Mouse (Mus musculus) liver, adult 2 months (tissue): Measurements from ENCODE around the gene Camk2g.

Source experiments
- CTCF ChIP-seq: fragments of 200-500 bp; IDR thresholded peaks from 2 replicates; pipeline ENCODE4 v1.5.1; 2011; ENCODE audit warnings: low read depth, low read length, control low read depth
- POLR2A ChIP-seq: fragments of 200-500 bp; IDR thresholded peaks from 2 replicates; pipeline ENCODE4 v1.6.1; 2011; ENCODE audit warnings: low read length, control low read depth; ENCODE audit not compliant: insufficient read depth; ENCODE audit errors: extremely low read depth

DNA sequence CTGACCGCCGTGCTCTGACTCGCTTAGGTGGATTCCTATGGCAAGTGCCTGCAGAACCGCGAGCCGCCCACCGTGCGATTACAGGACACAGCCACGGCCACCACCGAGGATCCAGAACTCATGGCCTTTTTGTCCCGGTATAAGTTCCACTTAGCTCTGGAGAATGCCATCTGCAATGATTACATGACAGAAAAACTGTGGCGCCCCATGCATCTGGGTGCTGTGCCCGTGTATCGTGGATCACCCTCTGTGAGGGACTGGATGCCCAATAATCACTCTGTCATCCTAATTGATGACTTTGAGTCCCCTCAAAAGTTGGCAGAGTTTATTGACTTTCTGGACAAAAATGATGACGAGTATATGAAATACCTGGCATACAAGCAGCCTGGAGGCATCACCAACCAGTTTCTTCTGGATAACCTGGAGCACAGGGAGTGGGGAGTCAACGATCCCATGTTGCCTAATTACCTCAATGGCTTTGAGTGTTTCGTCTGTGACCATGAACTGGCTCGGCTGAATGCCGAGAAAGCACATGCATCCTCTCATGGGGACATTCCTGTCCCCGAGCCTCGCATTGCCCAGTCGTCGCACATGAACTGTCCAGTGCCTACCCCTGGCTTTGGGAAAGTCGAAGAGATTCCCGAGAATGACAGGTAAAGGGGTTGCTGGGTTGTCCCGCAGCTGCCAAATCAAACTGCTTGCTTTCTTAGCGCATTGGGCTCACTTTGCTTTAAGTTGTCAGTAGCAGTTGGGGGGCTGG is 97.9 kb downstream of the Camk2g start:
- TF ChIP-seq CTCF = no peak
- no peak for TF ChIP-seq POLR2A
